Mouse (Mus musculus): Measurements from ENCODE around the gene Ntng1. TPM values are rescaled to one million over a fixed set of nuclear protein-coding genes. Genes with fewer than 3 reads are reported as not detected.

Ntng1 gene
- total and polyA plus RNA-seq, 3 experiments = 0.06 to 0.07 TPM; not detected in 1

DNA sequence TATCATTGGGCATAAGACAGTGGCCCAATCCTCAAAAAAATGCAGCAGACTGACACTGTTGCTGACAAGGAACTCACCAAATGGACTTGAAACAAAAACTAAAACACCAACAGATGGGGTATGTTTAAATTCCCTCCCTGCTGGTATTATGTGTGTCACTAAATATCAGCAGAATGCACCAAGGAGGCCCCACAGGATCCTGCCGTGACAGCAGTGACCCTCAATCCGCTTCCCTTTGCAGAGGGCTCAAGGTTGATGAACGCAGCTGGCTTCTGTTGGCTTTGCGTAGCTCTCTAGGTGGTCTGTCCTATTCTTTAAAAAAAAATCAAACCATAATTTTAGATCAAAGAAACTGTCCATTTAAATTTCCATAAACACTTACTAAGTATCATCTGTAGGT is 226.7 kb downstream of the Ntng1 start:
- Histone ChIP-seq H3K27ac (no peak overlapping the region), H3K36me3 (ENCODE audit: control insufficient read depth, insufficient read depth, low read length) (no peaks in the 10 kb centered on the region), H3K9ac (ENCODE audit: low read depth, low read length) (no peak overlapping the region), H3K4me1 (ENCODE audit: control insufficient read depth, insufficient read depth, low read length) (no peaks in the 10 kb centered on the region), H3K27me3 (ENCODE audit: control insufficient read depth, insufficient read depth, low read length) (no peaks in the 10 kb centered on the region), H3K4me3 (no peak overlapping the region), H3K79me2 (replicated peaks; ENCODE audit: control insufficient read depth, insufficient read depth, low read length) (no peaks in the 10 kb centered on the region)
- intact Hi-C loops (cut with DNase I) = no loop called here
- DNase-seq = no peak
- TF ChIP-seq EP300 (IDR thresholded peaks at IDR 0.05; ENCODE audit: insufficient read depth, low read depth, low read length) = no peak
- TF ChIP-seq POLR2A (IDR thresholded peaks at IDR 0.05; ENCODE audit: insufficient read depth, low read depth, low read length) = no peak
- TF ChIP-seq CTCF (IDR thresholded peaks at IDR 0.05) = no peak
- WGBS = 78% methylated on average over 4 of the region's 4 CpGs

DNA sequence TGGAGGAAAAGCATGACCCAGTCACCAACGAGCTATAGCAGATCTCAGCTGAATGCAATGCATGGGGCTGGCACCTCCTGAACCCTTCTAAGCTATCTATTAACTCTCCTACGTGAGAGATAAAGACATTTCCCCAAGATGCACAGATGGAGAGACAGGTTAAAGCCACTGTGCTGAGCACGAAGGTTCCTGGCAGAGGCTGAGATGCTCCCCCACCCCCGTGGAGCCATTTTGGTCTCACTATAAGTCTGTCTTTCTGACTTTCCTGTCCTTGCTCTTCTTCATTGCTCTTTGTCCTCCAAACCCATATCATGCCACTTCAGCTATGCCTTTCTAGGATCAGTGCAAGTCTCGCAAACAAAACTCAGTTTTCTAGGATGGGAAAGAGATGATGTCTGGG is 229.6 kb downstream of the Ntng1 start:
- Histone ChIP-seq H3K4me3 (no peak overlapping the region), H3K36me3 (ENCODE audit: control insufficient read depth, insufficient read depth, low read length) (no peaks in the 10 kb centered on the region), H3K79me2 (replicated peaks; ENCODE audit: control insufficient read depth, insufficient read depth, low read length) (no peaks in the 10 kb centered on the region), H3K27ac (no peak overlapping the region), H3K9ac (ENCODE audit: low read depth, low read length) (no peak overlapping the region), H3K4me1 (ENCODE audit: control insufficient read depth, insufficient read depth, low read length) (no peaks in the 10 kb centered on the region), H3K27me3 (ENCODE audit: control insufficient read depth, insufficient read depth, low read length) (no peaks in the 10 kb centered on the region)
- TF ChIP-seq POLR2A (IDR thresholded peaks at IDR 0.05; ENCODE audit: insufficient read depth, low read depth, low read length) (no peak), EP300 (IDR thresholded peaks at IDR 0.05; ENCODE audit: insufficient read depth, low read depth, low read length) (no peak), CTCF (IDR thresholded peaks at IDR 0.05) (no peak)
- no peak for DNase-seq
- intact Hi-C loops (cut with DNase I) = no loop called here
- 69% methylated on average over 5 of the region's 5 CpGs for WGBS

DNA sequence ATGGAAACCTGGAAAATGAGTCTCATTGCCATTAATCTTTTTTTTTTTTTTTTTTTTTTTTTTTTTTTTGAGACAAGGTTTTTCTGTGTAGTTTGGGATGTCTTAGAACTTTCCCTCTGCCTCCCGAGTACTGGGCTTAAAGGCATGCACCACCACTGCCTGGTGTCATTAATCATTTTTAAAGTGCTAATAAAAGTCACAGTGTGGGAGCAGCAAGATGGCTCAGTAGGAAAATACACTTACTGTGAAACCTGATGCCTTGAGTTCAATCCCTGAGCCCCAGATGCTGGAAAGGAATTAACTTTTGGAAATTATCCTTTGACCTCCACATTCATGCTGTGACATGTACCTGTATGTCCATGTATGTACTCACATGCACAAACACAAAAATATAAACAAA is 253.2 kb downstream of the Ntng1 start:
- Histone ChIP-seq H3K79me2 (replicated peaks; ENCODE audit: control insufficient read depth, insufficient read depth, low read length) (no peaks in the 10 kb centered on the region), H3K27ac (no peak overlapping the region), H3K4me1 (ENCODE audit: control insufficient read depth, insufficient read depth, low read length) (no peaks in the 10 kb centered on the region), H3K36me3 (ENCODE audit: control insufficient read depth, insufficient read depth, low read length) (no peaks in the 10 kb centered on the region), H3K27me3 (ENCODE audit: control insufficient read depth, insufficient read depth, low read length) (no peaks in the 10 kb centered on the region), H3K4me3 (no peak overlapping the region), H3K9ac (ENCODE audit: low read depth, low read length) (no peak overlapping the region)
- intact Hi-C loops (cut with DNase I) = no loop called here
- no peak for DNase-seq
- WGBS = 46% methylated on average over 1 of the region's 1 CpGs
- no peak for TF ChIP-seq CTCF (IDR thresholded peaks at IDR 0.05)
- no peak for TF ChIP-seq EP300 (IDR thresholded peaks at IDR 0.05; ENCODE audit: insufficient read depth, low read depth, low read length)

DNA sequence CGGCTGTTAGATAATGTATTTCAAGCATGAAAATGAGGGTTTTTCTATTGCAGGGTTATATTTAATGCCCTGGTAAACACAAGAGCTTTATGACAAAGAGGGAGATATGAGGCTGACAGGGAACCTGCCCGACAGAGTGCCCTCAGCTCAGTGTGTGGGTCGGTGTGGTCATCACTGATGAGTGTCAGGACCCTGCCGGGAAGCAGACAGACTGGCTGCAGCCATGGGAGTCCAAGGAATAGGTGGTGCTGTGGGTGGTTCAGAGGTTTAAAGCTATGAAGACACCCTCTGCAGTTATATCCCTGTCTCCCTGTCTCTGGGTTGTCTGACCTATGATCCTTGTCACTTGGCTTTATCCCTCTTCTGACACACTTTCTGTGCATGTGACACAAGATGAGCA is 258.1 kb downstream of the Ntng1 start:
- DNase-seq = no peak
- intact Hi-C loops (cut with DNase I) = no loop called here
- 74% methylated on average over 4 of the region's 4 CpGs for WGBS
- no peak overlapping the region for H3K27ac ChIP-seq
- H3K36me3 ChIP-seq (ENCODE audit: control insufficient read depth, insufficient read depth, low read length) = no peaks in the 10 kb centered on the region
- H3K9ac ChIP-seq (ENCODE audit: low read depth, low read length) = no peak overlapping the region
- no peaks in the 10 kb centered on the region for H3K27me3 ChIP-seq (ENCODE audit: control insufficient read depth, insufficient read depth, low read length)
- no peak for TF ChIP-seq EP300 (IDR thresholded peaks at IDR 0.05; ENCODE audit: insufficient read depth, low read depth, low read length)
- no peak for TF ChIP-seq POLR2A (IDR thresholded peaks at IDR 0.05; ENCODE audit: insufficient read depth, low read depth, low read length)
- no peak for TF ChIP-seq CTCF (IDR thresholded peaks at IDR 0.05)
- no peak overlapping the region for H3K4me3 ChIP-seq
- no peaks in the 10 kb centered on the region for H3K4me1 ChIP-seq (ENCODE audit: control insufficient read depth, insufficient read depth, low read length)
- no peaks in the 10 kb centered on the region for H3K79me2 ChIP-seq (replicated peaks; ENCODE audit: control insufficient read depth, insufficient read depth, low read length)

DNA sequence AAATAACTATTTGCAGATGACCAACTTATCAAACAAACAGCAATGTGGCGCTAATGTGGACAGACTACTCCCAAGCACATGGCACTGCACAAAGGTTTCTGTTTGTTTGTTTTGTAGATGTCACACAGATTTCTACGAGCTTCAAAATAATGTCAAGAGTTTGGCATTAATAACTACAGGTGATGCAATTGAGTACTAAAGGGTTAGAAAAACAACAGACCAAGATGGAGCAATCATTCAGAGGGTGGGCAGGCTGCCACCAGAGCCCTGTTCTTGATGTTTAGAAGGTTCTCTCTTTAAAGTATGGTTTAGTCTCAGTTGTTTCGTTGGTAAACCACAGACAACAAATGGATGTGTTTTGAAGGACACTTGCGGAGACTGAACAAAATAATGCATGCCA is 264.8 kb downstream of the Ntng1 start:
- Histone ChIP-seq H3K4me3 (no peak overlapping the region), H3K27me3 (ENCODE audit: control insufficient read depth, insufficient read depth, low read length) (no peaks in the 10 kb centered on the region), H3K9ac (ENCODE audit: low read depth, low read length) (no peak overlapping the region), H3K27ac (no peak overlapping the region), H3K4me1 (ENCODE audit: control insufficient read depth, insufficient read depth, low read length) (no peaks in the 10 kb centered on the region), H3K79me2 (replicated peaks; ENCODE audit: control insufficient read depth, insufficient read depth, low read length) (no peaks in the 10 kb centered on the region), H3K36me3 (ENCODE audit: control insufficient read depth, insufficient read depth, low read length) (no peaks in the 10 kb centered on the region)
- no peak for TF ChIP-seq EP300 (IDR thresholded peaks at IDR 0.05; ENCODE audit: insufficient read depth, low read depth, low read length)
- TF ChIP-seq POLR2A (IDR thresholded peaks at IDR 0.05; ENCODE audit: insufficient read depth, low read depth, low read length) = no peak
- TF ChIP-seq CTCF (IDR thresholded peaks at IDR 0.05) = no peak
- DNase-seq = no peak
- intact Hi-C loops (cut with DNase I) = no loop called here
- WGBS = 77% methylated on average over 4 of the region's 4 CpGs

DNA sequence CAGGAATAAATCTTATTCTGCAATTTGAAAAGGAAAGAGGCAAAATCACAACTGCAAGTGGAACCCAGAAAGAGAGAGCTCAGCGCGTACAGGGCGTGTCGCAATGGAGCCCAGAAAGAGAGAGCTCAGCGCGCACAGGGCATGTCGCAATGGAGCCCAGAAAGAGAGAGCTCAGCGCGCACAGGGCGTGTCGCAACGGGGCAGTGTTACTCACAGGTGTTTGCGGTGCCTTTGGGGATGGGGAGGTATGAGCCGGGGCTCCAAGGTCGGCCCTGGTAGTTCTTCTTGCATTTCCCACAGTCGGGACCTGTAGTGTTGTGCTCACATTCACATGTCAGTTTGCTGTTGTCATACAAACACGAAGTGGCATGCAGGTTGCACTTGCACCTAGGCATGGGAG is 271.8 kb downstream of the Ntng1 start:
- 90% methylated on average over 17 of the region's 17 CpGs for WGBS
- no peak overlapping the region for H3K27ac ChIP-seq

More for the DNA sequence above, 271.8 kb downstream of the Ntng1 start:
- no peaks in the 10 kb centered on the region for H3K27me3 ChIP-seq (ENCODE audit: control insufficient read depth, insufficient read depth, low read length)
- TF ChIP-seq POLR2A (IDR thresholded peaks at IDR 0.05; ENCODE audit: insufficient read depth, low read depth, low read length) = no peak
- TF ChIP-seq EP300 (IDR thresholded peaks at IDR 0.05; ENCODE audit: insufficient read depth, low read depth, low read length) = no peak
- no peak for TF ChIP-seq CTCF (IDR thresholded peaks at IDR 0.05)
- no peaks in the 10 kb centered on the region for H3K4me1 ChIP-seq (ENCODE audit: control insufficient read depth, insufficient read depth, low read length)
- intact Hi-C loops (cut with DNase I) = no loop called here
- no peak for DNase-seq
- no peak overlapping the region for H3K9ac ChIP-seq (ENCODE audit: low read depth, low read length)
- no peak overlapping the region for H3K4me3 ChIP-seq
- no peaks in the 10 kb centered on the region for H3K79me2 ChIP-seq (replicated peaks; ENCODE audit: control insufficient read depth, insufficient read depth, low read length)
- no peaks in the 10 kb centered on the region for H3K36me3 ChIP-seq (ENCODE audit: control insufficient read depth, insufficient read depth, low read length)

Data from heart, adult 2 months (tissue).